Mouse (Mus musculus) cerebellum, adult 8-10 months (tissue): ENCODE measurements around the gene Anks1b.
A peak's percentile ranks its signal among the peaks of the same experiment; 100 is the strongest.

Experiments used
- DNase-seq: peaks from one replicate; pipeline ENCODE4 v3.0.0; 2022

Anks1b gene

GRCm38 (mm10) chr10:89873146-89873950, at the start of gene Anks1b:
Gene Anks1b (plus strand): TSS chr10:89873509.
- DNase-seq, result peak; percentile 77

GRCm38 (mm10) chr10:89823906-89824305, 49.4 kb upstream of the Anks1b start:
- no peak for DNase-seq

- DNase-seq, result peak; percentile 82
Observed at GRCm38 (mm10) chr10:89826896-89827295, 46.4 kb upstream of the Anks1b start.

- no peak for DNase-seq
Observed at GRCm38 (mm10) chr10:89832334-89832733, 41.0 kb upstream of the Anks1b start.

GRCm38 (mm10) chr10:89833166-89833565, 40.1 kb upstream of the Anks1b start:
- DNase-seq, result peak; percentile 35

- no peak for DNase-seq
Observed at GRCm38 (mm10) chr10:89837476-89837875, 35.8 kb upstream of the Anks1b start.

GRCm38 (mm10) chr10:89838834-89839233, 34.5 kb upstream of the Anks1b start:
- DNase-seq, result no peak

- DNase-seq, result no peak
Observed at GRCm38 (mm10) chr10:89850951-89851350, 22.4 kb upstream of the Anks1b start.

GRCm38 (mm10) chr10:89855251-89855875, 17.9 kb upstream of the Anks1b start:
- DNase-seq, result no peak

- peak; percentile 53 for DNase-seq
Observed at GRCm38 (mm10) chr10:89856286-89856685, 17.0 kb upstream of the Anks1b start.

- DNase-seq, result no peak
Observed at GRCm38 (mm10) chr10:89868211-89868610, 5.1 kb upstream of the Anks1b start.

- DNase-seq, result no peak
Observed at GRCm38 (mm10) chr10:89868836-89869235, 4.5 kb upstream of the Anks1b start.

- peak; percentile 68 for DNase-seq
Observed at GRCm38 (mm10) chr10:89872501-89873145, 686 bp upstream of the Anks1b start.

- DNase-seq, result peak; percentile 39
Observed at GRCm38 (mm10) chr10:89874036-89874435, 727 bp downstream of the Anks1b start.

- DNase-seq, result no peak
Observed at GRCm38 (mm10) chr10:89883561-89883960, 10.3 kb downstream of the Anks1b start.

GRCm38 (mm10) chr10:89902720-89903337, 29.5 kb downstream of the Anks1b start:
- DNase-seq, result peak; percentile 75

- peak; percentile 86 for DNase-seq
Observed at GRCm38 (mm10) chr10:89911889-89912288, 38.6 kb downstream of the Anks1b start.

GRCm38 (mm10) chr10:89913174-89913573, 39.9 kb downstream of the Anks1b start:
- DNase-seq, result no peak

- DNase-seq, result peak; percentile 88
Observed at GRCm38 (mm10) chr10:89917141-89917540, 43.8 kb downstream of the Anks1b start.

- DNase-seq, result no peak
Observed at GRCm38 (mm10) chr10:89921965-89922364, 48.7 kb downstream of the Anks1b start.

- DNase-seq, result no peak
Observed at GRCm38 (mm10) chr10:89942180-89942579, 68.9 kb downstream of the Anks1b start.

GRCm38 (mm10) chr10:89946636-89947349, 73.5 kb downstream of the Anks1b start:
- no peak for DNase-seq

- no peak for DNase-seq
Observed at GRCm38 (mm10) chr10:89974361-89974760, 101.1 kb downstream of the Anks1b start.
